In genomic region chr12:92873602-92874001, GRCm38 (mm10) we compare ENCODE assay signal across 23 mouse cellular contexts.
A peak's percentile ranks its signal among the peaks of the same experiment; 100 is the strongest.
DNase-seq lines count a peak whose midpoint lies in the region; ATAC-seq lines count a peak whose summit lies in the region.
"Had no signal": no experiment of that assay in that cellular context is flagged by ENCODE, and none has a peak within 500 bp of the region (broad histone marks: within the 10 kb centered on the region; RNA-seq: fewer than 3 reads in every experiment).

No protein-coding gene starts in this region.

- H3K27me3 ChIP-seq in forebrain, embryonic 12.5 days = no peaks in the 10 kb centered on the region
- H3K27me3 ChIP-seq: CH12.LX; embryonic facial prominence, embryonic 12.5 days; Patski had no signal

- H3K27ac ChIP-seq in forebrain, embryonic 12.5 days = no peak overlapping the region
- H3K27ac ChIP-seq: embryonic facial prominence, embryonic 10.5 days; embryonic facial prominence, embryonic 12.5 days had no signal

- no peaks in the 10 kb centered on the region for H3K36me3 ChIP-seq in forebrain, embryonic 12.5 days (replicated peaks)
- H3K36me3 ChIP-seq: embryonic facial prominence, embryonic 10.5 days; embryonic facial prominence, embryonic 12.5 days; G1E had no signal

- no peaks in the 10 kb centered on the region for H3K4me1 ChIP-seq in forebrain, embryonic 12.5 days
- H3K4me1 ChIP-seq: embryonic facial prominence, embryonic 10.5 days; embryonic facial prominence, embryonic 12.5 days had no signal

- H3K9me3 ChIP-seq in forebrain, embryonic 12.5 days = no peaks in the 10 kb centered on the region
- H3K9me3 ChIP-seq: embryonic facial prominence, embryonic 10.5 days; embryonic facial prominence, embryonic 12.5 days had no signal

- no peak overlapping the region for H3K4me2 ChIP-seq in forebrain, embryonic 12.5 days
- H3K4me2 ChIP-seq: embryonic facial prominence, embryonic 12.5 days had no signal

- H3K4me3 ChIP-seq in forebrain, embryonic 12.5 days (replicated peaks) = no peak overlapping the region
- H3K4me3 ChIP-seq: embryonic facial prominence, embryonic 10.5 days; embryonic facial prominence, embryonic 12.5 days had no signal

- DNase-seq in heart, adult 11 months = peak; percentile 31
- DNase-seq in heart, postnatal 14 days = no peak
- peak; percentile 20 for DNase-seq in naive thymus-derived CD4-positive, alpha-beta T cell, adult 2 months (ENCODE audit: low read depth)
- no peak for DNase-seq in embryo, embryonic 11 days
- DNase-seq: adrenal gland, adult 2 months; adrenal gland, postnatal 10 days; adrenal gland, postnatal 25 days; B cell, adult 2 months; cerebellum, adult 11 months; cerebellum, adult 18-20 months; cerebellum, adult 8-10 months; cerebellum, adult 9-11 months; cerebellum, postnatal 14 days; cerebellum, postnatal 36 days; forebrain, postnatal 0 days had no signal

- peak; percentile 64 for ATAC-seq in activated CD4-positive, CD25-positive, alpha-beta regulatory T cell, adult 4 months
- no peak for ATAC-seq in forebrain, embryonic 12.5 days (ENCODE audit: low FRiP score)
- ATAC-seq: forebrain, embryonic 14.5 days; forebrain, postnatal 0 days; Patski had no signal

- intact Hi-C loops in heart, postnatal 14 days (cut with DNase I) = no loop called here

- H3K9ac ChIP-seq in forebrain, embryonic 12.5 days = no peak overlapping the region
- H3K9ac ChIP-seq: embryonic facial prominence, embryonic 12.5 days; forebrain, postnatal 0 days had no signal

- 95% methylated on average over 3 of the region's 3 CpGs for WGBS in forebrain, embryonic 12.5 days

Comparison
In these comparisons a context has a peak if more than half of its experiments do, and no peak if none do; other contexts are left out.
1. DNase-seq: peak in heart, adult 11 months (single experiment) and naive thymus-derived CD4-positive, alpha-beta T cell, adult 2 months (single experiment); none in heart, postnatal 14 days (0 of 2) and embryo, embryonic 11 days (single experiment).